Mouse (Mus musculus) granulocyte monocyte progenitor cell, adult 5-6 weeks (primary cell): ENCODE measurements around the gene Tacc2. TPM values are rescaled to one million over a fixed set of nuclear protein-coding genes. Genes with fewer than 3 reads are reported as not detected.

ENCODE experiments used
- ATAC-seq: replicated peaks from 2 replicates; pipeline ENCODE4 v1.8.0; 2016; ENCODE audit warnings: mild to moderate bottlenecking, moderate TSS enrichment, inconsistent platforms; ENCODE audit not compliant: poor library complexity, severe bottlenecking
- total RNA-seq, 2 experiments: library from RNA; stranded (forward) in 1 of 2; stranded (reverse) in 1 of 2; fragments of 200-712, 200-1000 nt in 1 of 2; fragments of >200 nt in 1 of 2; fragmentation: Nextera tagmentation in 1 of 2; gene quantifications; 2 replicates each; pipeline ENCODE4 v1.2.3; 2014 to 2017

Tacc2 gene
- total RNA-seq, 2 experiments from 2014 or later = 3.7 to 10.9 TPM

- no peak for ATAC-seq
Observed at GRCm38 (mm10) chr7:130674526-130674925, 97.3 kb downstream of the Tacc2 start.

GRCm38 (mm10) chr7:130676885-130677540 lies 99.8 kb downstream of the Tacc2 start:
- no peak for ATAC-seq

GRCm38 (mm10) chr7:130677541-130678274 lies 100.5 kb downstream of the Tacc2 start:
- ATAC-seq = no peak

GRCm38 (mm10) chr7:130678414-130678813 lies 101.2 kb downstream of the Tacc2 start:
- ATAC-seq = no peak

GRCm38 (mm10) chr7:130681798-130682197 lies 104.6 kb downstream of the Tacc2 start:
- ATAC-seq = no peak

GRCm38 (mm10) chr7:130688601-130689000 lies 111.4 kb downstream of the Tacc2 start:
- ATAC-seq = no peak

GRCm38 (mm10) chr7:130690869-130691268 lies 113.6 kb downstream of the Tacc2 start:
- ATAC-seq = no peak

- no peak for ATAC-seq
Observed at GRCm38 (mm10) chr7:130691931-130692330, 114.7 kb downstream of the Tacc2 start.

GRCm38 (mm10) chr7:130692392-130692942 lies 115.2 kb downstream of the Tacc2 start:
- ATAC-seq = peak; percentile 73

GRCm38 (mm10) chr7:130692943-130693799 lies 115.9 kb downstream of the Tacc2 start:
- no peak; the same call in 1 of the 2 replicates for ATAC-seq

- ATAC-seq = no peak
Observed at GRCm38 (mm10) chr7:130693800-130694193, 116.6 kb downstream of the Tacc2 start.

GRCm38 (mm10) chr7:130695669-130696338 lies 118.6 kb downstream of the Tacc2 start:
- no peak for ATAC-seq

GRCm38 (mm10) chr7:130696347-130697234 lies 119.4 kb downstream of the Tacc2 start:
- no peak for ATAC-seq

- ATAC-seq = no peak
Observed at GRCm38 (mm10) chr7:130698480-130698879, 121.2 kb downstream of the Tacc2 start.

- ATAC-seq = no peak
Observed at GRCm38 (mm10) chr7:130701336-130701735, 124.1 kb downstream of the Tacc2 start.

- no peak for ATAC-seq
Observed at GRCm38 (mm10) chr7:130705230-130705629, 128.0 kb downstream of the Tacc2 start.

- no peak for ATAC-seq
Observed at GRCm38 (mm10) chr7:130708940-130709339, 131.7 kb downstream of the Tacc2 start.

- ATAC-seq = no peak
Observed at GRCm38 (mm10) chr7:130709372-130710274, 132.4 kb downstream of the Tacc2 start.
